Mouse (Mus musculus): Measurements from ENCODE around the gene Diaph3.

Diaph3 gene

GRCm38 (mm10) chr14:86847154-86847810 is 293.8 kb downstream of the Diaph3 start:
- DNase-seq (ENCODE audit: low spot score in 2 of 2) = no peak

- no peak for DNase-seq (ENCODE audit: low spot score in 2 of 2)
These were observed 297.0 kb downstream of the Diaph3 start for GRCm38 (mm10) chr14:86844075-86844474.

GRCm38 (mm10) chr14:86837642-86838041 is 303.4 kb downstream of the Diaph3 start:
- DNase-seq (ENCODE audit: low spot score in 2 of 2) = no peak

- DNase-seq (ENCODE audit: low spot score in 2 of 2) = no peak
These were observed 306.2 kb downstream of the Diaph3 start for GRCm38 (mm10) chr14:86834851-86835250.

- no peak for DNase-seq (ENCODE audit: low spot score in 2 of 2)
These were observed 306.8 kb downstream of the Diaph3 start for GRCm38 (mm10) chr14:86834269-86834668.

GRCm38 (mm10) chr14:86833003-86833402 is 308.0 kb downstream of the Diaph3 start:
- no peak for DNase-seq (ENCODE audit: low spot score in 2 of 2)

GRCm38 (mm10) chr14:86816246-86816645 is 324.8 kb downstream of the Diaph3 start:
- DNase-seq (ENCODE audit: low spot score in 2 of 2) = no peak

GRCm38 (mm10) chr14:86788880-86789641 is 352.0 kb downstream of the Diaph3 start:
- DNase-seq (ENCODE audit: low spot score in 2 of 2) = no peak

- no peak for DNase-seq (ENCODE audit: low spot score in 2 of 2)
These were observed 354.2 kb downstream of the Diaph3 start for GRCm38 (mm10) chr14:86786866-86787265.

GRCm38 (mm10) chr14:86781553-86782273 is 359.3 kb downstream of the Diaph3 start:
- DNase-seq (ENCODE audit: low spot score in 2 of 2) = no peak

- no peak for DNase-seq (ENCODE audit: low spot score in 2 of 2)
These were observed 367.7 kb downstream of the Diaph3 start for GRCm38 (mm10) chr14:86773311-86773710.

- DNase-seq (ENCODE audit: low spot score in 2 of 2) = no peak
These were observed 368.6 kb downstream of the Diaph3 start for GRCm38 (mm10) chr14:86772176-86773150.

GRCm38 (mm10) chr14:86764286-86764685 is 376.7 kb downstream of the Diaph3 start:
- DNase-seq (ENCODE audit: low spot score in 2 of 2) = no peak

- DNase-seq (ENCODE audit: low spot score in 2 of 2) = no peak
These were observed 383.2 kb downstream of the Diaph3 start for GRCm38 (mm10) chr14:86757604-86758520.

- DNase-seq (ENCODE audit: low spot score in 2 of 2) = no peak
These were observed 383.9 kb downstream of the Diaph3 start for GRCm38 (mm10) chr14:86757132-86757531.

- no peak for DNase-seq (ENCODE audit: low spot score in 2 of 2)
These were observed 390.7 kb downstream of the Diaph3 start for GRCm38 (mm10) chr14:86750351-86750750.

GRCm38 (mm10) chr14:86749425-86749824 is 391.6 kb downstream of the Diaph3 start:
- no peak for DNase-seq (ENCODE audit: low spot score in 2 of 2)

GRCm38 (mm10) chr14:86748876-86749275 is 392.2 kb downstream of the Diaph3 start:
- DNase-seq (ENCODE audit: low spot score in 2 of 2) = peak; percentile 76 to 90

GRCm38 (mm10) chr14:86744523-86744922 is 396.5 kb downstream of the Diaph3 start:
- DNase-seq (ENCODE audit: low spot score in 2 of 2) = no peak

- DNase-seq (ENCODE audit: low spot score in 2 of 2) = no peak
These were observed 399.0 kb downstream of the Diaph3 start for GRCm38 (mm10) chr14:86741855-86742531.

All from frontal cortex, postnatal 10 days (tissue).